Mouse (Mus musculus): ENCODE measurements around the gene Coro7. TPM values are rescaled to one million over a fixed set of nuclear protein-coding genes. Genes with fewer than 3 reads are reported as not detected.

Coro7 gene
- polyA plus RNA-seq, 1 experiment from 2014 or later, result 15.0 TPM

DNA sequence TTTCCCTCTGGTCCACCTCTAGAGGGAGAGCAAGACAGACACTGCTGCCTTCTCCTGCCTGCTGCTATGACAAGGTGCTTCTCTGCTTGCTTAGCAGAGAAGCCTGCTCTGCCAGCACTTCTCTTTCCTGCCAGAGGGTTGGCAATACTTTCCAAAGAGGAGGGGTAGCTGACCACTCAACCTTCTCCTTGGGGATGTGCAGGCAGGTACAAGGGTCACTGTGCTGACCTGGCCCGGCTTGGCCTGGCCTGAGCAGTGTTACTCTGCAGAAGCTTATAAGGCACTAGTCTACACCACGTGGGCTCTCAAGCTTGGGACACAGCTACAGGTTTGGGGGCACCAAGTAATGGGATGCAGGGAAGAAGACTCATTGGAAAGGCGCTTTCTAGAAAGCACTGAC, 64.9 kb downstream of the Coro7 start:
- Histone ChIP-seq H3K4me1 (ENCODE audit: control insufficient read depth, insufficient read depth, low read length) (no peaks in the 10 kb centered on the region), H3K27me3 (ENCODE audit: control insufficient read depth, insufficient read depth, low read length) (no peaks in the 10 kb centered on the region), H3K9me3 (ENCODE audit: control insufficient read depth, low read depth, low read length) (no peaks in the 10 kb centered on the region), H3K27ac (ENCODE audit: low read length) (no peak overlapping the region), H3K9ac (replicated peaks; ENCODE audit: low read depth, low read length) (no peak overlapping the region), H3K4me3 (ENCODE audit: low read depth, low read length) (no peak overlapping the region), H3K4me2 (replicated peaks; ENCODE audit: low read depth, low read length) (no peak overlapping the region), H3K36me3 (ENCODE audit: control insufficient read depth, insufficient read depth, low read length) (peaks cover 53% of the 10 kb centered on the region)
- no peak for ATAC-seq (ENCODE audit: insufficient number of reproducible peaks, insufficient read depth, low FRiP score, low read depth)
- WGBS, result 84% methylated on average over 3 of the region's 3 CpGs

GRCm38 (mm10) chr16:4613736-4614135, 65.8 kb downstream of the Coro7 start:
- no peak overlapping the region for H3K27ac ChIP-seq (ENCODE audit: low read length)
- H3K9me3 ChIP-seq (ENCODE audit: control insufficient read depth, low read depth, low read length), result no peaks in the 10 kb centered on the region
- H3K36me3 ChIP-seq (ENCODE audit: control insufficient read depth, insufficient read depth, low read length), result peaks cover 60% of the 10 kb centered on the region
- no peak overlapping the region for H3K4me2 ChIP-seq (replicated peaks; ENCODE audit: low read depth, low read length)
- no peak overlapping the region for H3K4me3 ChIP-seq (ENCODE audit: low read depth, low read length)
- H3K9ac ChIP-seq (replicated peaks; ENCODE audit: low read depth, low read length), result no peak overlapping the region
- H3K27me3 ChIP-seq (ENCODE audit: control insufficient read depth, insufficient read depth, low read length), result no peaks in the 10 kb centered on the region
- no peaks in the 10 kb centered on the region for H3K4me1 ChIP-seq (ENCODE audit: control insufficient read depth, insufficient read depth, low read length)
- ATAC-seq (ENCODE audit: insufficient number of reproducible peaks, insufficient read depth, low FRiP score, low read depth), result no peak
- 90% methylated on average over 9 of the region's 9 CpGs for WGBS

- WGBS, result 92% methylated on average over 7 of the region's 7 CpGs
- no peaks in the 10 kb centered on the region for H3K27me3 ChIP-seq (ENCODE audit: control insufficient read depth, insufficient read depth, low read length)
- H3K4me2 ChIP-seq (replicated peaks; ENCODE audit: low read depth, low read length), result no peak overlapping the region
- H3K9ac ChIP-seq (replicated peaks; ENCODE audit: low read depth, low read length), result no peak overlapping the region
- peaks cover 10% of the 10 kb centered on the region for H3K4me1 ChIP-seq (ENCODE audit: control insufficient read depth, insufficient read depth, low read length)
- ATAC-seq (ENCODE audit: insufficient number of reproducible peaks, insufficient read depth, low FRiP score, low read depth), result no peak
- H3K4me3 ChIP-seq (ENCODE audit: low read depth, low read length), result no peak overlapping the region
- no peaks in the 10 kb centered on the region for H3K9me3 ChIP-seq (ENCODE audit: control insufficient read depth, low read depth, low read length)
- H3K27ac ChIP-seq (ENCODE audit: low read length), result no peak overlapping the region
- H3K36me3 ChIP-seq (ENCODE audit: control insufficient read depth, insufficient read depth, low read length), result peaks cover 57% of the 10 kb centered on the region
Observed at GRCm38 (mm10) chr16:4611676-4612075, 67.9 kb downstream of the Coro7 start.

DNA sequence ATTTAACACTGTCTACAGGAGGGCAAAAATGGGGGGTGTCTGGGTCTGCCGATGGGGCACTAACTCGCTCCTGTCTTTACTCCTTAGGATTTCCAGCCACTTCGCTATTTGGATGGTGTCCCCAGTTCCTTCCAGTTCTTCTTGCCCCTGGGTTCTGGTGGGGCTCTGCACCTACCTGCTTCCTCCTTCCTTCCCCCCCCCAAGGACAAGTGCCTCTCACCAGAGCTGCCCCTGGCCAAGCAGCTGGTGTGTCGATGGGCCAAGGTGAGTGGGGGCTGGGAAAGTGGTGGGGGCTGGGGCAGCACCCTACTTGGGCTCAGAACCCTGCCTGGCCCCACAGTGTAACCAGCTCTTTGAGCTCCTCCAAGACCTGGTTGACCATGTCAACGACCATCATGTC, 68.4 kb downstream of the Coro7 start:
- no peaks in the 10 kb centered on the region for H3K27me3 ChIP-seq (ENCODE audit: control insufficient read depth, insufficient read depth, low read length)
- no peak overlapping the region for H3K4me3 ChIP-seq (ENCODE audit: low read depth, low read length)
- H3K9ac ChIP-seq (replicated peaks; ENCODE audit: low read depth, low read length), result no peak overlapping the region
- no peak overlapping the region for H3K4me2 ChIP-seq (replicated peaks; ENCODE audit: low read depth, low read length)
- H3K9me3 ChIP-seq (ENCODE audit: control insufficient read depth, low read depth, low read length), result no peaks in the 10 kb centered on the region
- no peak for ATAC-seq (ENCODE audit: insufficient number of reproducible peaks, insufficient read depth, low FRiP score, low read depth)
- peaks cover 15% of the 10 kb centered on the region for H3K4me1 ChIP-seq (ENCODE audit: control insufficient read depth, insufficient read depth, low read length)
- peaks cover 57% of the 10 kb centered on the region for H3K36me3 ChIP-seq (ENCODE audit: control insufficient read depth, insufficient read depth, low read length)
- WGBS, result 94% methylated on average over 5 of the region's 5 CpGs
- H3K27ac ChIP-seq (ENCODE audit: low read length), result no peak overlapping the region

- Histone ChIP-seq H3K36me3 (ENCODE audit: control insufficient read depth, insufficient read depth, low read length) (peaks cover 38% of the 10 kb centered on the region), H3K9ac (replicated peaks; ENCODE audit: low read depth, low read length) (no peak overlapping the region), H3K4me3 (ENCODE audit: low read depth, low read length) (no peak overlapping the region), H3K27ac (ENCODE audit: low read length) (no peak overlapping the region), H3K27me3 (ENCODE audit: control insufficient read depth, insufficient read depth, low read length) (no peaks in the 10 kb centered on the region), H3K4me1 (ENCODE audit: control insufficient read depth, insufficient read depth, low read length) (peaks cover 40% of the 10 kb centered on the region), H3K9me3 (ENCODE audit: control insufficient read depth, low read depth, low read length) (no peaks in the 10 kb centered on the region), H3K4me2 (replicated peaks; ENCODE audit: low read depth, low read length) (no peak overlapping the region)
- 84% methylated on average over 19 of the region's 19 CpGs for WGBS
- no peak for ATAC-seq (ENCODE audit: insufficient number of reproducible peaks, insufficient read depth, low FRiP score, low read depth)
Observed at GRCm38 (mm10) chr16:4608532-4609059, 71.0 kb downstream of the Coro7 start.

- H3K4me1 ChIP-seq (ENCODE audit: control insufficient read depth, insufficient read depth, low read length), result peaks cover 47% of the 10 kb centered on the region
- no peak for ATAC-seq (ENCODE audit: insufficient number of reproducible peaks, insufficient read depth, low FRiP score, low read depth)
- peaks cover 32% of the 10 kb centered on the region for H3K36me3 ChIP-seq (ENCODE audit: control insufficient read depth, insufficient read depth, low read length)
- 39% methylated on average over 9 of the region's 9 CpGs for WGBS
- no peaks in the 10 kb centered on the region for H3K27me3 ChIP-seq (ENCODE audit: control insufficient read depth, insufficient read depth, low read length)
- no peak overlapping the region for H3K4me2 ChIP-seq (replicated peaks; ENCODE audit: low read depth, low read length)
- no peak overlapping the region for H3K4me3 ChIP-seq (ENCODE audit: low read depth, low read length)
- no peak overlapping the region for H3K9ac ChIP-seq (replicated peaks; ENCODE audit: low read depth, low read length)
- no peak overlapping the region for H3K27ac ChIP-seq (ENCODE audit: low read length)
- H3K9me3 ChIP-seq (ENCODE audit: control insufficient read depth, low read depth, low read length), result no peaks in the 10 kb centered on the region
Observed at GRCm38 (mm10) chr16:4607818-4608531, 71.6 kb downstream of the Coro7 start.

- Histone ChIP-seq H3K4me2 (replicated peaks; ENCODE audit: low read depth, low read length) (no peak overlapping the region), H3K27ac (ENCODE audit: low read length) (peak overlapping the region; percentile 24; the same call in 1 of the 2 replicates), H3K9me3 (ENCODE audit: control insufficient read depth, low read depth, low read length) (no peaks in the 10 kb centered on the region), H3K4me3 (ENCODE audit: low read depth, low read length) (no peak overlapping the region), H3K36me3 (ENCODE audit: control insufficient read depth, insufficient read depth, low read length) (peaks cover 19% of the 10 kb centered on the region), H3K27me3 (ENCODE audit: control insufficient read depth, insufficient read depth, low read length) (no peaks in the 10 kb centered on the region), H3K4me1 (ENCODE audit: control insufficient read depth, insufficient read depth, low read length) (peaks cover 57% of the 10 kb centered on the region), H3K9ac (replicated peaks; ENCODE audit: low read depth, low read length) (no peak overlapping the region)
- WGBS, result 25% methylated on average over 5 of the region's 5 CpGs
- no peak for ATAC-seq (ENCODE audit: insufficient number of reproducible peaks, insufficient read depth, low FRiP score, low read depth)
Observed at GRCm38 (mm10) chr16:4606431-4607084, 73.0 kb downstream of the Coro7 start.

GRCm38 (mm10) chr16:4605514-4606131, 74.0 kb downstream of the Coro7 start:
- Histone ChIP-seq H3K9ac (replicated peaks; ENCODE audit: low read depth, low read length) (no peak overlapping the region), H3K27me3 (ENCODE audit: control insufficient read depth, insufficient read depth, low read length) (no peaks in the 10 kb centered on the region), H3K4me3 (ENCODE audit: low read depth, low read length) (no peak overlapping the region), H3K36me3 (ENCODE audit: control insufficient read depth, insufficient read depth, low read length) (peaks cover 12% of the 10 kb centered on the region; the same call in 1 of the 2 replicates), H3K4me2 (replicated peaks; ENCODE audit: low read depth, low read length) (no peak overlapping the region), H3K27ac (ENCODE audit: low read length) (peak overlapping the region; percentile 29; the same call in 1 of the 2 replicates), H3K9me3 (ENCODE audit: control insufficient read depth, low read depth, low read length) (no peaks in the 10 kb centered on the region), H3K4me1 (ENCODE audit: control insufficient read depth, insufficient read depth, low read length) (peaks cover 66% of the 10 kb centered on the region)
- ATAC-seq (ENCODE audit: insufficient number of reproducible peaks, insufficient read depth, low FRiP score, low read depth), result no peak
- WGBS, result 51% methylated on average over 13 of the region's 13 CpGs

Data from stomach, embryonic 14.5 days (tissue).